Mouse (Mus musculus) stomach, postnatal 0 days (tissue): ENCODE data around the gene Atad1. TPM values are rescaled to one million over a fixed set of nuclear protein-coding genes. Genes with fewer than 3 reads are reported as not detected.

Experiments
- ATAC-seq: fragments of 200-750 bp; cut with Nextera tagmentation; 2 replicates; pipeline ENCODE4 v1.8.0; 2017; ENCODE audit not compliant: low FRiP score, low TSS enrichment
- DNase-seq: peaks from one replicate; pipeline ENCODE4 v3.0.0-alpha.2; 2016; ENCODE audit warnings: low spot score
- H3K27ac ChIP-seq: fragments of 300-500 bp; sonication (generic); replicated peaks from 2 replicates; pipeline ENCODE4 v1.5.1; 2014; ENCODE audit warnings: mild to moderate bottlenecking, control low read depth
- H3K27me3 ChIP-seq: fragments of 300-500 bp; sonication (generic); 2 replicates; pipeline ENCODE4 v1.6.1; 2014; ENCODE audit warnings: low read length; ENCODE audit not compliant: control insufficient read depth, insufficient read depth
- H3K36me3 ChIP-seq: fragments of 300-500 bp; sonication (generic); 2 replicates; pipeline ENCODE4 v1.6.1; 2014; ENCODE audit warnings: low read length, mixed read lengths; ENCODE audit not compliant: control insufficient read depth, insufficient read depth
- H3K4me1 ChIP-seq: fragments of 300-500 bp; sonication (generic); replicated peaks from 2 replicates; pipeline ENCODE4 v1.6.1; 2014; ENCODE audit warnings: antibody characterized with exemption; ENCODE audit not compliant: control insufficient read depth, insufficient read depth
- H3K4me2 ChIP-seq: fragments of 300-500 bp; sonication (generic); replicated peaks from 2 replicates; pipeline ENCODE4 v1.6.1; 2014; ENCODE audit warnings: low read depth, mild to moderate bottlenecking, control low read depth, moderate library complexity
- H3K4me3 ChIP-seq: fragments of 300-500 bp; sonication (generic); 2 replicates; pipeline ENCODE4 v1.5.1; 2014; ENCODE audit warnings: low read depth, low read length, control low read depth
- H3K9ac ChIP-seq: fragments of 300-500 bp; sonication (generic); 2 replicates; pipeline ENCODE4 v1.6.1; 2014; ENCODE audit warnings: mild to moderate bottlenecking, low read length, control low read depth, mixed read lengths
- H3K9me3 ChIP-seq: fragments of 300-500 bp; sonication (generic); 2 replicates; pipeline ENCODE4 v1.6.1; 2016; ENCODE audit warnings: low read length; ENCODE audit not compliant: control insufficient read depth
- CTCF ChIP-seq: IDR thresholded peaks from 2 replicates; pipeline ENCODE4 v1.5.1; 2016; ENCODE audit warnings: antibody characterized with exemption, low read depth, mild to moderate bottlenecking, moderate library complexity
- EP300 ChIP-seq: optimal IDR thresholded peaks from 2 replicates; pipeline ENCODE3; 2016; ENCODE audit warnings: antibody characterized with exemption
- WGBS: fragments of 180-500 bp; shearing (Covaris S2); extraction: QIAGEN DNeasy Blood & Tissue Kit; methylation state at CpG from one replicate; pipeline ENCODE4 v1.1.7; 2014; 5-methylcytosine and 5-hydroxymethylcytosine counted together
- polyA plus RNA-seq: library from polyadenylated mRNA; unstranded; fragments of >200 nt; fragmentation: Nextera tagmentation; extraction: Ambion mirVana; gene quantifications from 2 replicates; pipeline ENCODE4 v1.2.1, GENCODE M21; 2015

Atad1 gene
- polyA plus RNA-seq, 1 experiment from 2014 or later = 42.2 TPM

DNA sequence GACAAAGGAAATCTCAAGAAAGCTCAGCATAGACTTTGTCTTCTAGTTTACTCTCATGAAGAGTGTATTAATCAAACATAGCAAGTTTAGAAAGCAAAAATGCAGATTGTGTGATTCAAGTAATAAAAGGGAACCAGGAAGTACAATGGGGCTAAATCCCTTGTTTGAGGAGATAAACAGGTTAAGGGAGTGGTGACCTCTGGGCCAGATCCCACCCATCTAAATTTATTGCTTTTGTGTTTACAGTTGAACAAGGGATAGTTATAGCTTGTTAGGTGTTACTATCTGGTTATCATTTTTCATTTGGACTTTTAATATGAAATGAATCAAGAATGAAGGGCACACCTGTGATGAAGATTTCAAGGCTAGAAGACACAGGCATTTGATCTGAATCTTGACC, 6.7 kb downstream of the Atad1 start:
- H3K27me3 ChIP-seq = no peaks in the 10 kb centered on the region
- no peak overlapping the region for H3K9ac ChIP-seq
- DNase-seq (no peak), ATAC-seq (no peak)
- H3K4me1 ChIP-seq = no peaks in the 10 kb centered on the region
- no peaks in the 10 kb centered on the region for H3K36me3 ChIP-seq
- H3K9me3 ChIP-seq = no peaks in the 10 kb centered on the region
- no peak for TF ChIP-seq CTCF
- TF ChIP-seq EP300 = no peak
- no peak overlapping the region for H3K4me2 ChIP-seq
- H3K4me3 ChIP-seq = no peak overlapping the region
- H3K27ac ChIP-seq = no peak overlapping the region

GRCm38 (mm10) chr19:32729785-32730184, 9.8 kb downstream of the Atad1 start:
- Histone ChIP-seq H3K9me3 (no peaks in the 10 kb centered on the region), H3K27me3 (no peaks in the 10 kb centered on the region), H3K4me1 (no peaks in the 10 kb centered on the region), H3K9ac (no peak overlapping the region), H3K4me2 (no peak overlapping the region), H3K27ac (no peak overlapping the region), H3K4me3 (no peak overlapping the region), H3K36me3 (no peaks in the 10 kb centered on the region)
- TF ChIP-seq EP300 (no peak), CTCF (no peak)
- ATAC-seq (no peak), DNase-seq (no peak)
- WGBS = 86% methylated on average over 4 of the region's 4 CpGs

DNA sequence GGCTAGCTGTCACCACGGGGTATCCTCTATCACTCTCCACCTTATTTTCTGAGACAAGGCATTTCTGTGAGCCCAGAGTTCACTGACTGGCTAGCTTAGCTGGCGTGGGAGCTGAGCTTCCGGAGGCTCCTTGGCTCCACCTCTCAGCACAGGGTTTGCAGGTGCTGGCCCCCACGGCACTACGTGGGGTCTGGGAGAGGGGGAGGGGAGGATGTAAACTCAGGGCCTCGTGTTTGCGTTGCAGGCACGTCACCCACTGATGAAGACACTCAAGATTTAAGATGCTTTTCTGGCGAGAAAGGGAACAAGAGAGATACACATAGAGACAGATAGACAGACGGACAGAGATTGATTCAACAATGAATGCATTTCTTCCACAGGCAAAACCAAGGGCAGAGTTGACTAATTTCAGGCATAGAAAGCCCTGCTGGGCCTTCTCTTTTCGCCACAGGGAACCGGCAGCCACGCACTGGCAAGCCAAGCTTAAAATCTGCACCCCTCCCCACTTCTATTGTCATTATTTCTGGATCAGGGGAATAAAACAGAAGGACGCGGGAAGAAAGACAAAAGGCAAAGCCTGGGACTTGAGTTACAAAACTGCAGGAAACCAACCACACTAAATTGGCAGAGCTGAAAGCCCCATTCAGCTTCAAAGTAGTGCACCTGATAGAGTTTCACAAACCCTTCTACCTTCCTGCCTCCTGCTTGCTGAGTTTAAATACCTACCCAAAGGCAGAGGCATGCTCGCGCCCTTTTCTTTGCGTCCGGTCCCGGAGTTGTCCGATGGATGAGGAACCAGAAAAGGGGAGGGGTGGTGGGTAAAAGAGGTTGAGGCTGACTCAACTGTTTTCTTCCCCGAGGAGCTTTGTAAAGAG, 12.9 kb downstream of the Atad1 start:
- Histone ChIP-seq H3K27me3 (no peaks in the 10 kb centered on the region), H3K4me1 (no peaks in the 10 kb centered on the region), H3K9me3 (no peaks in the 10 kb centered on the region), H3K4me3 (no peak overlapping the region), H3K9ac (no peak overlapping the region), H3K27ac (no peak overlapping the region), H3K4me2 (no peak overlapping the region), H3K36me3 (no peaks in the 10 kb centered on the region)
- DNase-seq = no peak
- no peak for TF ChIP-seq EP300
- TF ChIP-seq CTCF = no peak
- 11% methylated on average over 22 of the region's 22 CpGs for WGBS
- ATAC-seq = no peak

- Histone ChIP-seq H3K4me1 (no peaks in the 10 kb centered on the region), H3K9me3 (no peaks in the 10 kb centered on the region), H3K27me3 (no peaks in the 10 kb centered on the region), H3K4me3 (no peak overlapping the region), H3K36me3 (no peaks in the 10 kb centered on the region), H3K9ac (no peak overlapping the region), H3K4me2 (no peak overlapping the region), H3K27ac (no peak overlapping the region)
- ATAC-seq = no peak
- no peak for DNase-seq
- TF ChIP-seq CTCF (no peak), EP300 (no peak)
- 56% methylated on average over 7 of the region's 7 CpGs for WGBS
Observed at GRCm38 (mm10) chr19:32723817-32724216, 15.8 kb downstream of the Atad1 start.

GRCm38 (mm10) chr19:32720319-32720718, 19.3 kb downstream of the Atad1 start:
- H3K9me3 ChIP-seq = no peaks in the 10 kb centered on the region
- 88% methylated on average over 1 of the region's 1 CpGs for WGBS
- no peak overlapping the region for H3K9ac ChIP-seq
- no peak overlapping the region for H3K27ac ChIP-seq
- TF ChIP-seq CTCF = no peak
- TF ChIP-seq EP300 = no peak
- DNase-seq (no peak), ATAC-seq (no peak)
- no peaks in the 10 kb centered on the region for H3K27me3 ChIP-seq
- no peak overlapping the region for H3K4me2 ChIP-seq
- H3K4me3 ChIP-seq = no peak overlapping the region
- no peaks in the 10 kb centered on the region for H3K4me1 ChIP-seq
- no peaks in the 10 kb centered on the region for H3K36me3 ChIP-seq

GRCm38 (mm10) chr19:32717590-32717989, 22.0 kb downstream of the Atad1 start:
- H3K27me3 ChIP-seq = no peaks in the 10 kb centered on the region
- TF ChIP-seq EP300 (no peak), CTCF (peak; percentile 53)
- ATAC-seq (no peak), DNase-seq (no peak)
- WGBS = 63% methylated on average over 3 of the region's 3 CpGs
- H3K27ac ChIP-seq = no peak overlapping the region
- no peak overlapping the region for H3K9ac ChIP-seq
- no peaks in the 10 kb centered on the region for H3K9me3 ChIP-seq
- H3K4me3 ChIP-seq = no peak overlapping the region
- no peak overlapping the region for H3K4me2 ChIP-seq
- H3K4me1 ChIP-seq = no peaks in the 10 kb centered on the region
- no peaks in the 10 kb centered on the region for H3K36me3 ChIP-seq
